Mouse (Mus musculus) spleen, adult 2 months (tissue): ENCODE results near the gene Sept5. TPM values are rescaled to one million over a fixed set of nuclear protein-coding genes. Genes with fewer than 3 reads are reported as not detected.
A peak's percentile ranks its signal among the peaks of the same experiment; 100 is the strongest.

Source experiments
- DNase-seq, 2 experiments: peaks; one replicate each; pipeline versions ENCODE4 v3.0.0 to v3.0.0-alpha.2; 2012 to 2021; ENCODE audit warnings: low spot score in 2 of 2, low read depth in 1 of 2
- H3K27ac ChIP-seq: fragments of 200-500 bp; 2 replicates; pipeline ENCODE4 v1.5.1; 2012; ENCODE audit warnings: low read length, inconsistent platforms; ENCODE audit not compliant: insufficient read depth
- H3K27me3 ChIP-seq: fragments of 200-500 bp; 2 replicates; pipeline ENCODE4 v1.6.1; 2012; ENCODE audit warnings: mild to moderate bottlenecking, moderate library complexity, low read length, inconsistent platforms; ENCODE audit not compliant: control insufficient read depth, insufficient read depth
- H3K36me3 ChIP-seq: fragments of 200-500 bp; 2 replicates; pipeline ENCODE4 v1.6.1; 2012; ENCODE audit warnings: mild to moderate bottlenecking, low read length, inconsistent platforms; ENCODE audit not compliant: control insufficient read depth, insufficient read depth
- H3K4me1 ChIP-seq: fragments of 200-500 bp; 2 replicates; pipeline ENCODE4 v1.6.1; 2011; ENCODE audit warnings: inconsistent platforms; ENCODE audit not compliant: control insufficient read depth, insufficient read depth, insufficient read length
- H3K4me3 ChIP-seq: fragments of 200-500 bp; 2 replicates; pipeline ENCODE4 v1.5.1; 2011; ENCODE audit warnings: mild to moderate bottlenecking, inconsistent platforms; ENCODE audit not compliant: insufficient read depth, insufficient read length; ENCODE audit errors: extremely low read depth
- CTCF ChIP-seq: fragments of 200-500 bp; IDR thresholded peaks from 2 replicates; pipeline ENCODE4 v1.5.1; 2011; ENCODE audit warnings: mild to moderate bottlenecking, inconsistent platforms; ENCODE audit not compliant: insufficient read depth, insufficient read length, insufficient replicate concordance; ENCODE audit errors: extremely low read depth
- POLR2A ChIP-seq: fragments of 200-500 bp; IDR thresholded peaks from 2 replicates; pipeline ENCODE4 v1.6.1; 2011; ENCODE audit warnings: low read depth, low read length, inconsistent platforms
- WGBS: fragments of 180-500 bp; shearing (Covaris S2); methylation state at CpG from one replicate; pipeline ENCODE4 v1.1.7; 2018; 5-methylcytosine and 5-hydroxymethylcytosine counted together
- polyA plus RNA-seq: library from polyadenylated mRNA; depleted of rRNA; stranded (reverse); fragments of >200 nt; gene quantifications from 2 replicates; pipeline ENCODE4 v1.2.3, GENCODE M21; 2012

Sept5 gene
- polyA plus RNA-seq, 1 experiment, result 1.9 TPM

DNA sequence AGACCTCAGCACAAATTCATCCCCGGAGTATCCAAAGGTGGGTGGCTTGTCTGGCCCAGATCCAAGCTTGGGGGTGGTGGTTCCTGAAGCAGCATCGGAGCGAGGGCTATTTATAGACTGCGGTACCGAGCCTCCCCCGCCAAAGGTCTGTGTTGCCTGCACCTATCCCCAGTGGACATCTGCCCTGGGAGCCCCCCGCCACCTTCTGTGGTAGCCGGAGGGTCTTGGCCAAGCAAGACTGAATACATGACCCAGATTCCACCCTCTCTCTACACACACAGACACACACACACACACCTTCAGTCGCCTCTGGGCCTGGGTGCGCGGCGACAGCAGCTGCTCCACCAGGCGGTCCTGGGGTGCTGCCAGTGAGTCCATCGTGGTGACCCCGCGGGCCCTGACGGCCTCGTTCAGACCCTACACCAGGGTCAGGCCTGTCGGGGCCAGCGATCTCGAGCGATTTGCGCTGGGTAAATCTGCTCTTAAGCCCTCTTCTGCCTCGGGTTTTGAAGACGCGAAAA, 3.9 kb downstream of the Sept5 start:
- no peaks in the 10 kb centered on the region for H3K36me3 ChIP-seq
- 17% methylated on average over 26 of the region's 26 CpGs for WGBS
- no peak overlapping the region for H3K27ac ChIP-seq
- no peak for DNase-seq
- TF ChIP-seq POLR2A (no peak), CTCF (no peak)
- H3K27me3 ChIP-seq, result peaks cover 33% of the 10 kb centered on the region
- peaks cover 4% of the 10 kb centered on the region; the same call in 1 of the 2 replicates for H3K4me1 ChIP-seq
- peak overlapping the region; percentile 44; the same call in 1 of the 2 replicates for H3K4me3 ChIP-seq

DNA sequence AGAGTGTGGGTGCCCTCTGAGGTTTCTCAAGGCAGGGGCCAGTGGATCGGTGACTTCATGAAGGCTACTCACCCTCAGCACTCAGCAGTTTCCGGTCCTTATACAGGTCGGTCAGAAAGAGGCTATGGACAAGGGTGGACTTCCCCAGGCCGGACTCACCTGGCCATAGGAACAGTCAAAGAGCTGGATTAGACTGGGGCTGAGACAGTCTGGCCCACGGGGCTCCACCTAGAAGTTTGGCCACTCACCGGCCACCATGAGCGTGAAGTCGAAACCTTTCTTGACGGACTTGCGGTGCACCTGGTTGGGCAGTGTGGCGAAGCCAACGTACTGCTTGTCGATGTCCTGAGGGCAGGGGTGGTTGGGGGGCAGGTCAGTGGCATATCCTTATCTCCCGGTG, 4.7 kb downstream of the Sept5 start:
- WGBS, result 49% methylated on average over 14 of the region's 14 CpGs
- Histone ChIP-seq H3K36me3 (no peaks in the 10 kb centered on the region), H3K27me3 (peaks cover 35% of the 10 kb centered on the region), H3K4me3 (no peak overlapping the region), H3K4me1 (peaks cover 4% of the 10 kb centered on the region; the same call in 1 of the 2 replicates), H3K27ac (no peak overlapping the region)
- TF ChIP-seq POLR2A, result no peak
- TF ChIP-seq CTCF, result no peak
- DNase-seq, result no peak

DNA sequence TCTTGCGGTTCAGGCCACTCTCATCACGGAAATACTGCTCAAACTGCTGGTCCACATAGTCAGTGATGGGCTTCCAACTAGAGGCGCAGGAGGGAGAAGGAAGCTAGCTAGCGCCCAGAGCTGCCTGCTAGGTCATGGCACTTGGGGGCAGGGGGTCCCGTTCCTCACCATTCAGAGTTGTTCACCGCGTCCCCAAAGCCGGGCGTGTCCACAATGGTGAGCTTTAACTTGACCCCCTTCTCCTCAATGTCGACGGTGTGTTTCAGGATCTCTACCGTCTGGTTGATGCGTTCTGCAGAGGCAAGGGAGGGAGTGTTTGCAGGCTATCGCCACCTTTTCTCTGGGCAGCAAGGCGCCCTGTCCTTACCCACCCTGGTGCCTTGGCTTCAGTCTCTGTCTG, 5.1 kb downstream of the Sept5 start:
- peaks cover 4% of the 10 kb centered on the region; the same call in 1 of the 2 replicates for H3K4me1 ChIP-seq
- no peak overlapping the region for H3K4me3 ChIP-seq
- no peaks in the 10 kb centered on the region for H3K36me3 ChIP-seq
- H3K27ac ChIP-seq, result no peak overlapping the region
- no peak for DNase-seq
- WGBS, result 27% methylated on average over 15 of the region's 15 CpGs
- TF ChIP-seq CTCF (no peak), POLR2A (no peak)
- H3K27me3 ChIP-seq, result peaks cover 31% of the 10 kb centered on the region

DNA sequence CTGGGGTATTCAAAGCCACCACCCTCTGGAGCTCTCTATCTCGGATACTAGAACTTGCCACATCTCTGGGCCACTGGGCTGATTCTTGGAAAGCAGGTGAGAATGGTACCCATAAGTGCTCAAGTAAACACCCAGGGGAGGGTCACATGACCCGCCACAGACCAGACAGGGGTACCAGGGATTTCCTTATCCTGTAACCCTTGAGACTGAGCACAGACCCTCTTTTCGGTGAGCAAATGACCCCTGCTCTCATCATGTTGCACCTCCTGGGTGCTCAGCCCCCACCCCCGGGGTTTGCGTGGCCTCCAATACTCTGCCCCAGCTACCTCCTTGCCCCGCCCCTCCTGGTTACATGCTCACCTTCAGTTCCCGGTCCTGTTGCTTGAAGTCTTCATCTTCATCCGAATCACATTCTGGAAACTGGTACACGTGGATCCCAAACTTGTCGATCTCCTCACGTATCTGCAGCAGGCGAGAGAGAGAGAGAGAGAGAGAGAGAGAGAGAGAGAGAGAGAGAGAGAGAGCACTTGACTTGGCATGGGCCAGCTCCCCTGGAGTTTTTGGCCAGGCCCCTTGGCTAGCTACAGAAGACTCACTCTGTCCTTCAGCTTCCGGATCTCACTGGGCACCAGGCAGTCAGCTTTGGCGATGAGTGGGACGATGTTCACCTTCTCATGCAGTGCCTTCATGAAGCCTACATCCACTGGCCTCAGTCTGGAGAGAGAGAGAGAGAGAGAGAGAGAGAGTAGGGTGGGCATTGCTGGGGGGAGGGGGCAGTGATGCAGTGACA, 5.8 kb downstream of the Sept5 start:
- 41% methylated on average over 15 of the region's 15 CpGs for WGBS
- no peak for DNase-seq
- no peak overlapping the region for H3K4me3 ChIP-seq
- no peak overlapping the region for H3K27ac ChIP-seq
- peaks cover 26% of the 10 kb centered on the region for H3K27me3 ChIP-seq
- peaks cover 4% of the 10 kb centered on the region; the same call in 1 of the 2 replicates for H3K4me1 ChIP-seq
- no peaks in the 10 kb centered on the region for H3K36me3 ChIP-seq
- TF ChIP-seq CTCF (no peak), POLR2A (no peak)

DNA sequence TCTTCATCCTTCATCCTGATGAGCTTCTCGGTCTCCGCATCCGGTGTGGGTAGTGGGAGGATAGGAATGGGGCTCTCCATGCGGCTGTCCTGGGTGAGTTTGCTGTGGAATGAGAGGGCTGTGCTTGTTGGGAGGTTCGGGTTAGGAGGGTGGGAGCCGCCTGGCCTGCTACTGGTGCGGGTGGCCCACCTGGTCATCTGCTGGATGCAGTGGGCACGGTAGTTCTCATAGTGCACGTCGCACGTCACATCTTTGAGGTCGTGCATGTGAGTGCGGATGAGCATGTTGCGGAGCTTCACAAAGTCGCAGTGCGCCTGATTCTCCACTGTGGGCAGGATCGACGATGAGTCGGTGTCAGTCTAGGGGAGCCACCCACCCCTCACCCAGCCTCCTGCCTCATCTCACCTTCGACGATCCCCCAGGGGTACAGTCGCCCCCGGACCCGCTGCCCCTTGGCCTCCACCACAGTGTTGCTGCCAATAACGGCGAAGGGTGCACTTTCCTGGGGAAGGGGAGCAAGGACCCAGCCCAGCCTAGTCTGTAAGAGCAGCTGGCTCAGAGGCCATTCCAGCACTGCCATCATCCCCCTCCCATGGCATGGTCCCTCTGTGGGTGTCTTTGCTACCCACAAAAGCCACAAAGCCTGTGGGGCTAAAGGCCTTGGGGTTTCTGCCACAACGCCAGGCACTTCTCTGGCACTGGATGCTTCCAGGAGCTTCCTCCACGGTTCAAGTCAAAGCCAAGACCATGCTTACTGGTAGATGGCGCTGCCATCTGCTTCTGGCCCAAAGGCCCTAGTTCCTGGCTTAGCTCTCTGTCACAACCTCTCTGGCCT, 6.6 kb downstream of the Sept5 start:
- H3K4me1 ChIP-seq, result peaks cover 4% of the 10 kb centered on the region; the same call in 1 of the 2 replicates
- 34% methylated on average over 29 of the region's 29 CpGs for WGBS
- H3K27ac ChIP-seq, result no peak overlapping the region
- no peak for TF ChIP-seq POLR2A
- no peak for TF ChIP-seq CTCF
- peaks cover 26% of the 10 kb centered on the region for H3K27me3 ChIP-seq
- no peak overlapping the region for H3K4me3 ChIP-seq
- no peak for DNase-seq
- H3K36me3 ChIP-seq, result no peaks in the 10 kb centered on the region

DNA sequence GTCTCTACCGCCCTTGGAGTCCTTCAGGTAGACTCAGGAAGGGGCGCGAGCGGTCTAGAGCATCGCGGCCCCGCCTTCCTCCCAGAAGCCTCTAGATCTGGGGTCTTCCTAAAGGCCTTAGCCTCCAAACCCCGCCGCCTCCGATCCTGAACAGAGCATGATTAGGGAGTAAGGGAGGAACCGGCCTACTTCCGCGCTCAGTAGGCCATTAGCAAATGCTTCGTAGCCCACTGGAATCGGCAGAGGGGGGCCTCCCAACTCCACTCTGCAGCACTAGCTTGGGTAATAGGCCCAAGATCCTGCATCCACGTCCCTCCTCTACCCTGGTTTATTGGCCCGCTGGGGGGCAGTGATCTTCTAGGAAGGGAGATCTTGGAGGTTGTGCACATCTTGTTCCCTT, 7.7 kb downstream of the Sept5 start, which contains the start of gene Gp1bb:
Gp1bb (minus strand) TSS at position 385 of the 400 bp plus-strand sequence.
- Histone ChIP-seq H3K27ac (no peak within 1 kb of the TSS), H3K27me3 (peaks cover 26% of the 10 kb centered on the region), H3K4me3 (no peak within 1 kb of the TSS), H3K4me1 (peaks cover 4% of the 10 kb centered on the region; the same call in 1 of the 2 replicates), H3K36me3 (no peaks in the 10 kb centered on the region)
- 10% methylated on average over 17 of the region's 17 CpGs for whole genome bisulfite sequencing
- TF ChIP-seq POLR2A (no peak), CTCF (no peak)
- no peak for DNase-seq
